Mouse (Mus musculus) midbrain, embryonic 16.5 days (tissue): ENCODE data around the gene Lhx1. TPM values are rescaled to one million over a fixed set of nuclear protein-coding genes. Genes with fewer than 3 reads are reported as not detected.
A peak's percentile ranks its signal among the peaks of the same experiment; 100 is the strongest.

ENCODE experiments used
- ATAC-seq: fragments of 200-750 bp; cut with Nextera tagmentation; 2 replicates; pipeline ENCODE4 v1.8.0; 2017; ENCODE audit warnings: moderate TSS enrichment
- H3K27ac ChIP-seq: fragments of 300-500 bp; sonication (generic); 2 replicates; pipeline ENCODE4 v1.5.1; 2014; ENCODE audit warnings: mild to moderate bottlenecking, low read length, mixed read lengths
- H3K27me3 ChIP-seq: fragments of 300-500 bp; sonication (generic); 2 replicates; pipeline ENCODE4 v1.6.1; 2014; ENCODE audit warnings: low read depth, low read length, mixed read lengths; ENCODE audit not compliant: control insufficient read depth, insufficient read depth
- H3K36me3 ChIP-seq: fragments of 300-500 bp; sonication (generic); 2 replicates; pipeline ENCODE4 v1.6.1; 2014; ENCODE audit warnings: mild to moderate bottlenecking, low read length, moderate library complexity, mixed read lengths; ENCODE audit not compliant: control insufficient read depth, insufficient read depth
- H3K4me1 ChIP-seq: fragments of 300-500 bp; sonication (generic); 2 replicates; pipeline ENCODE4 v1.6.1; 2014; ENCODE audit warnings: mild to moderate bottlenecking, low read length, mixed read lengths; ENCODE audit not compliant: control insufficient read depth, insufficient read depth
- H3K4me2 ChIP-seq: fragments of 300-500 bp; sonication (generic); 2 replicates; pipeline ENCODE4 v1.6.1; 2014; ENCODE audit warnings: mild to moderate bottlenecking, low read length, mixed read lengths
- H3K4me3 ChIP-seq: fragments of 300-500 bp; sonication (generic); 2 replicates; pipeline ENCODE4 v1.5.1; 2014; ENCODE audit warnings: low read depth, mild to moderate bottlenecking, low read length, moderate library complexity, mixed read lengths
- H3K9ac ChIP-seq: fragments of 300-500 bp; sonication (generic); 2 replicates; pipeline ENCODE4 v1.6.1; 2014; ENCODE audit warnings: low read depth, low read length, mixed read lengths
- H3K9me3 ChIP-seq: fragments of 300-500 bp; sonication (generic); replicated peaks from 2 replicates; pipeline ENCODE4 v1.6.1; 2014; ENCODE audit warnings: mild to moderate bottlenecking, low read length, mixed read lengths; ENCODE audit not compliant: control insufficient read depth, poor library complexity, severe bottlenecking
- WGBS: fragments of 180-500 bp; shearing (Covaris S2); extraction: QIAGEN DNeasy Blood & Tissue Kit; methylation state at CpG from one replicate; pipeline ENCODE4 v1.1.7; 2014; 5-methylcytosine and 5-hydroxymethylcytosine counted together
- polyA plus RNA-seq: library from polyadenylated mRNA; unstranded; fragments of >200 nt; fragmentation: Nextera tagmentation; extraction: Ambion mirVana; gene quantifications from 2 replicates; pipeline ENCODE4 v1.2.1, GENCODE M21; 2015

Gene Lhx1
- polyA plus RNA-seq, 1 experiment from 2014 or later, result 25.3 TPM

DNA sequence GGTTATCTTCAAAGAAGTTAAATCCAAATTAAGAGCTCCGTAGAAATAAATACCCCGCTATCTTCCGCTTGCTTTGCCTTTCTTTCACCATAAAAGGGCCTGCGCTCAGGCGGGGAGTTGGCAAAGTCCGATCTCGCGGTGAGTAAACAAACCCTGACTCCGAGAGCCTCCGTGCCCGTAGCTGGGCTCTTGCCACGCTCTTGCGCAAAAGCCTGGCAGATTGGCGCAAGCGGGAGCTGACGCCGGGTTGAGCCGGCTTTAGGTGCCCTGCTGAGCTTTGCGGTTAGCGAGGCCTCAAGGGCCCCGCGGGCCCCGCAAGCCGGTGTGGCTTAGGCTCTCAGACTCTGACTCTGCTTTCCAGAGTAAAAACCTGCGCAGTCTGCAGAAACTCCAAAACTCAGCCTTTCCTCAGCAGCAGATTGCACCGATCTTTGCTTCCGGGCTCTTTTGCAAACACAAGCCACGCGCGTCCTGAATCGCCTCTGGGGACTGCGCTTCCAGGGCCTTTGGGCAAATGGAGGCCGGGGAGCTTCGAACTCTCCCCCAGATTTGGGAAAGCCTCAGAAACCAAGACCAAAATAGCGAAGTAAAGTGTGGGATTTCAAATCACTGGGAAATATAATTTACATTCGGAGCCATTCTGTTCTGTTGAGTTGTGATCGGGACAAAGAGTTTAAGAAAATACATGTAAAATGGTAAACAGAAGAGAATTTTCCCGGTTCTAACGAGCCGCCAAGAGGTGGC, 2.6 kb downstream of the Lhx1 start:
- Histone ChIP-seq H3K36me3 (no peaks in the 10 kb centered on the region), H3K27me3 (peaks cover 28% of the 10 kb centered on the region), H3K4me1 (peaks cover 15% of the 10 kb centered on the region), H3K4me2 (peak overlapping the region; percentile 58), H3K9ac (peak overlapping the region; percentile 78), H3K4me3 (peak overlapping the region; percentile 55), H3K27ac (peak overlapping the region; percentile 85), H3K9me3 (no peaks in the 10 kb centered on the region)
- WGBS, result under 1% methylated on average over 40 of the region's 40 CpGs
- ATAC-seq, result no peak

- 6% methylated on average over 24 of the region's 24 CpGs for WGBS
- Histone ChIP-seq H3K27me3 (peaks cover 27% of the 10 kb centered on the region), H3K9me3 (no peaks in the 10 kb centered on the region), H3K36me3 (no peaks in the 10 kb centered on the region), H3K27ac (peak overlapping the region; percentile 75), H3K9ac (peak overlapping the region; percentile 78), H3K4me2 (peak overlapping the region; percentile 58), H3K4me1 (peaks cover 15% of the 10 kb centered on the region), H3K4me3 (peak overlapping the region; percentile 55)
- ATAC-seq, result no peak
These were observed 3.5 kb downstream of the Lhx1 start for GRCm38 (mm10) chr11:84521751-84522299.

- WGBS, result 10% methylated on average over 3 of the region's 3 CpGs
- peaks cover 29% of the 10 kb centered on the region for H3K27me3 ChIP-seq
These were observed 4.3 kb downstream of the Lhx1 start for GRCm38 (mm10) chr11:84521071-84521390.

DNA sequence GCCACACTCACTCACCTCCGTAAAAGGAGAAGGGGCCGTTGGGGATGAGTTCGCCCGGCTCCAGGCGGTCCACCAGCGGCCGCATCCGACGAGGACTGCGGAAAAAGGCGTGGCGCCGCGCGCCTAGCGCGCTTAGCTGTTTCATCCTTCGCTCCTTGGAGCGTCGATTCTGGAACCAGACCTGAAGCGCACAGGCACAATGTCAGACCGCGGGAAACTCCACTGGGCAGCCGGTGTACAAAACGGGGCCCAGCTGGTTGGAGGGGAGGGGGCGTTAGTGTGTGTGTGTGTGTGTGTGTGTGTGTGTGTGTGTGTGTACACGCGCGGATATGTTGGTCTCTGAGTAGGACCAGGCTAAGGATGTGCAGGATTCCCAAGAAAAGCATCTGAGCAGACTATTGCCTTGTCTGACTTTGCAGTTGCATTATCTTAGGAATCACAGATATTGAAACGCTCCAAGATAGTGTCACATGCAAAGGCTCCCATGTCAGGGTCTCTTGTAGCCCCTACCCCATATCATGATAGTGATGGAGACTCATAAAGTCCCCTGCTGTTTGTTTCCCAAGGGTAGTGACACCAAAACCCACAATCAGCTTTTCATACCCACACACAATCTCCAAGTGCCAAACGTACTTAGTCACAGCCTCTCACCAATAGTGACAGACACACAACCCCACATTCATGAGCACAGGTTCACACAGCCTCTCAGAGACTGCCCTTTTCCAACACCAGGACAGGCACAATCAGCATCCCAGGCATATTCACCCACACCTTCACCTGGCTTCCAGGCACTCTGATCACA, 4.9 kb downstream of the Lhx1 start:
- 2% methylated on average over 31 of the region's 31 CpGs for WGBS
- Histone ChIP-seq H3K9ac (peak overlapping the region; percentile 78), H3K4me3 (peak overlapping the region; percentile 55), H3K36me3 (no peaks in the 10 kb centered on the region), H3K27me3 (peaks cover 33% of the 10 kb centered on the region), H3K27ac (peak overlapping the region; percentile 75), H3K9me3 (no peaks in the 10 kb centered on the region), H3K4me1 (peaks cover 13% of the 10 kb centered on the region), H3K4me2 (peak overlapping the region; percentile 58)
- no peak for ATAC-seq

More at GRCm38 (mm10) chr11:84521071-84521390, 4.3 kb downstream of the Lhx1 start:
- Histone ChIP-seq H3K27ac (peak overlapping the region; percentile 75), H3K36me3 (no peaks in the 10 kb centered on the region), H3K9me3 (no peaks in the 10 kb centered on the region), H3K4me1 (peaks cover 15% of the 10 kb centered on the region), H3K4me2 (peak overlapping the region; percentile 58), H3K9ac (peak overlapping the region; percentile 78), H3K4me3 (peak overlapping the region; percentile 55)
- ATAC-seq, result no peak

GRCm38 (mm10) chr11:84519576-84520268, 5.6 kb downstream of the Lhx1 start:
- Histone ChIP-seq H3K9ac (peak overlapping the region; percentile 78), H3K4me3 (peak overlapping the region; percentile 55), H3K4me2 (peak overlapping the region; percentile 58)

DNA sequence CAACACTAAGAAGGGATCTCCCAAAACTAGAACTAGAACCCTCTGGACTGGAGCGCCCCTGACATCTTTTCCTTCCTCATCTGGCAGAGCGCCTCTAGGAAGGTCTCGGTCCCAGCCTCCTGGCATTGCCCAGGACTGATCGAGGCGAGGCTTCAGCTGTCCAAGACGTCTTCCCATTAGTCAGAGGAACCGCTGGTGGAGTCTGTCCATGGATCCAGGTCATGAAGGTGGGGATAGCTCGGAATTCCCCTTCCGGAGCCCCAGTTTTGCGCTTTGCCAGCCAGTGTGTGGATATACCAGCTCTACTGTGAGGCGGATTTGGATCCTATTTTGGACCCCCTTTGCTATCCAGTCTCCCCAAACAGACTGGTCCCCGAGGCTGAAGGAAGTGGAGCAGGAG, 6.3 kb downstream of the Lhx1 start:
- H3K9ac ChIP-seq, result peak overlapping the region; percentile 78
- H3K4me2 ChIP-seq, result peak overlapping the region; percentile 58
- no peaks in the 10 kb centered on the region for H3K36me3 ChIP-seq
- peak overlapping the region; percentile 55 for H3K4me3 ChIP-seq
- no peak for ATAC-seq
- peak overlapping the region; percentile 71 for H3K27ac ChIP-seq
- peaks cover 7% of the 10 kb centered on the region; the same call in 1 of the 2 replicates for H3K4me1 ChIP-seq
- H3K27me3 ChIP-seq, result peaks cover 41% of the 10 kb centered on the region
- WGBS, result 6% methylated on average over 12 of the region's 12 CpGs
- H3K9me3 ChIP-seq, result no peaks in the 10 kb centered on the region

More at GRCm38 (mm10) chr11:84519576-84520268, 5.6 kb downstream of the Lhx1 start:
- 2% methylated on average over 34 of the region's 34 CpGs for WGBS
- no peak for ATAC-seq
- H3K9me3 ChIP-seq, result no peaks in the 10 kb centered on the region
- peaks cover 40% of the 10 kb centered on the region for H3K27me3 ChIP-seq
- H3K36me3 ChIP-seq, result no peaks in the 10 kb centered on the region
- H3K27ac ChIP-seq, result peak overlapping the region; percentile 71
- H3K4me1 ChIP-seq, result peaks cover 7% of the 10 kb centered on the region; the same call in 1 of the 2 replicates

GRCm38 (mm10) chr11:84518261-84518660, 7.1 kb downstream of the Lhx1 start:
- H3K36me3 ChIP-seq, result no peaks in the 10 kb centered on the region
- H3K27me3 ChIP-seq, result peaks cover 41% of the 10 kb centered on the region
- no peak overlapping the region for H3K9ac ChIP-seq
- peak overlapping the region; percentile 58 for H3K4me2 ChIP-seq
- peaks cover 9% of the 10 kb centered on the region; the same call in 1 of the 2 replicates for H3K4me1 ChIP-seq
- no peaks in the 10 kb centered on the region for H3K9me3 ChIP-seq
- no peak for ATAC-seq
- 30% methylated on average over 5 of the region's 5 CpGs for WGBS
- peak overlapping the region; percentile 55 for H3K4me3 ChIP-seq
- H3K27ac ChIP-seq, result no peak overlapping the region; the same call in 1 of the 2 replicates

DNA sequence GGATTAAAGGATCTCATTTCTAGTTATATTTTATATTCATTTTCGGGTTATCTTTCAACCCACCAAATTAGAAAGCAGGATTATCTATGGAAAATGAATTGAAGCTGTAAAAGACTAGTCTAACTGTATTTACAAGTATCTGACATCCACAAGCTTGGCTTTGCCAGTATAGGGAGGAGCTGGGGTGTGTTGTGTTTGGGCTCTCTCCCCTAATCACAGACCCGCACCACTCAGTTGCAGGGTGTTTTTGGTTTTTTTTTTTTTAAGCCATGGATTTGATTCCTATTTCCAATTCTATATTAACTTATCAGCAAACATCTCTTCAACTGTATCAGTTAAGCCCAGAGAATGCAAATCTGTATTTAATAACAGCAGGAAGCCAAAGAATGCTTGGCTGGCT, 7.9 kb downstream of the Lhx1 start:
- Histone ChIP-seq H3K9me3 (no peaks in the 10 kb centered on the region), H3K4me2 (peak overlapping the region; percentile 44), H3K9ac (0 out of 2 replicates have a peak overlapping the region, but pooled peaks have one; percentile 30), H3K27me3 (peaks cover 41% of the 10 kb centered on the region), H3K4me1 (peaks cover 14% of the 10 kb centered on the region), H3K4me3 (peak overlapping the region; percentile 20), H3K36me3 (no peaks in the 10 kb centered on the region), H3K27ac (no peak overlapping the region)
- no peak for ATAC-seq
- 17% methylated on average over 2 of the region's 2 CpGs for WGBS
